Mouse (Mus musculus) large intestine, adult 2 months (tissue): ENCODE results near the gene Vipr1. TPM values are rescaled to one million over a fixed set of nuclear protein-coding genes. Genes with fewer than 3 reads are reported as not detected.

ENCODE experiments used
- DNase-seq: peaks from one replicate; pipeline ENCODE4 v3.0.0-alpha.2; 2012; ENCODE audit warnings: low read depth, low spot score
- whole genome bisulfite sequencing: fragments of 180-500 bp; shearing (Covaris S2); methylation state at CpG from one replicate; pipeline ENCODE4 v1.1.7; 2018; 5-methylcytosine and 5-hydroxymethylcytosine counted together
- polyA plus RNA-seq: library from polyadenylated mRNA; depleted of rRNA; stranded (reverse); fragments of >200 nt; gene quantifications from 2 replicates; pipeline ENCODE4 v1.2.3, GENCODE M21; 2012; rRNA removed

The Vipr1 gene
- polyA plus RNA-seq, 1 experiment = 37.9 TPM

GRCm38 (mm10) chr9:121708506-121709486 lies 66.3 kb downstream of the Vipr1 start:
- DNase-seq = no peak
- 69% methylated on average over 7 of the region's 7 CpGs for WGBS

GRCm38 (mm10) chr9:121709898-121710583 lies 67.5 kb downstream of the Vipr1 start, which contains the start of gene Ss18l2:
Gene Ss18l2 (plus strand): TSS chr9:121710329.
- WGBS = 5% methylated on average over 37 of the region's 37 CpGs
- peak; percentile 99 for DNase-seq

- WGBS = under 1% methylated on average over 18 of the region's 18 CpGs
- no peak for DNase-seq
These were observed 68.1 kb downstream of the Vipr1 start for GRCm38 (mm10) chr9:121710584-121710975.

GRCm38 (mm10) chr9:121717048-121717447 lies 74.5 kb downstream of the Vipr1 start:
- WGBS = 92% methylated on average over 2 of the region's 2 CpGs
- DNase-seq = no peak

- WGBS = 54% methylated on average over 15 of the region's 15 CpGs
- DNase-seq = no peak
These were observed 75.7 kb downstream of the Vipr1 start for GRCm38 (mm10) chr9:121718070-121718705.

GRCm38 (mm10) chr9:121718792-121719318 lies 76.3 kb downstream of the Vipr1 start, which contains the start of gene Nktr:
Gene Nktr (plus strand): TSS chr9:121719169.
- peak; percentile 93 for DNase-seq
- under 1% methylated on average over 54 of the region's 61 CpGs for WGBS

GRCm38 (mm10) chr9:121719347-121720331 lies 77.1 kb downstream of the Vipr1 start:
- WGBS = under 1% methylated on average over 85 of the region's 87 CpGs
- no peak for DNase-seq

Other genes with a start within 250 kb of the Vipr1 start
- gene Cck, start 147.0 kb upstream of the Vipr1 start, polyA plus RNA-seq = 35.1 and 63.8 TPM in 2 replicates
- 0.09 TPM in 1 of 2 replicates, not detected in the other for gene Lyzl4, start 620 bp upstream of the Vipr1 start, polyA plus RNA-seq
- 4.7 and 17.9 TPM in 2 replicates for gene Sec22c, start 62.8 kb downstream of the Vipr1 start, polyA plus RNA-seq
- 25.3 and 26.0 TPM in 2 replicates for gene Ss18l2, start 67.6 kb downstream of the Vipr1 start, polyA plus RNA-seq
- 24.5 and 52.2 TPM in 2 replicates for gene Nktr, start 76.5 kb downstream of the Vipr1 start, polyA plus RNA-seq
- gene Zfp651, start 116.6 kb downstream of the Vipr1 start, polyA plus RNA-seq = 8.1 and 9.4 TPM in 2 replicates
- gene Klhl40, start 134.9 kb downstream of the Vipr1 start, polyA plus RNA-seq = 0.06 and 0.11 TPM in 2 replicates
- gene Hhatl, start 149.8 kb downstream of the Vipr1 start, polyA plus RNA-seq = 4.2 and 4.9 TPM in 2 replicates
- gene Ccdc13, start 196.7 kb downstream of the Vipr1 start, polyA plus RNA-seq = 0.21 and 0.30 TPM in 2 replicates
- gene Higd1a, start 215.6 kb downstream of the Vipr1 start, polyA plus RNA-seq = 18.4 and 29.0 TPM in 2 replicates